Mouse (Mus musculus): Measurements from ENCODE around the gene Ccdc51. TPM values are rescaled to one million over a fixed set of nuclear protein-coding genes. Genes with fewer than 3 reads are reported as not detected.

The Ccdc51 gene
- polyA plus RNA-seq, 1 experiment from 2014 or later, result 9.9 TPM

- peak within 1 kb of the TSS; percentile 75 for H3K4me2 ChIP-seq (replicated peaks; ENCODE audit: low read depth)
Measured at GRCm38 (mm10) chr9:109073661-109074573, 8.4 kb upstream of the Ccdc51 start, which contains the start of gene Atrip. Atrip (minus strand) TSS chr9:109074124.

DNA sequence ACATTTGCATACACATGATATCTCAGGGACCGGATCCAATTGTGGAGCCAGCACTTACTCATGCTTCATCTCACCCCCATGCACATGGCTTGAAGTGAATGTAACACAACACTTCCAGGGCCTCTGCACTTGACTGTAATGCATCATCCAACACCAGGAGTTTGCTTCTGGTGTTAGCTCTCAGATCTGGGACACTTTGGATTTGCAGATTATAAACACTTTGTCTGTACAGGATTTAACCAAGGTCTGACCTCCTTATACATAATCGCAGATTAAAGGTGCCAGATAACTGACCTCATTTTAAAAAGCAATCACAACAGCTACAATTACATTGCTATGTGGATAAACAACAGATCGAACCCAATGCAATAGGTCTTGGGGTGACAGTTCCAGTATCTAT, 1.8 kb upstream of the Ccdc51 start:
- no peaks in the 10 kb centered on the region for H3K4me1 ChIP-seq (replicated peaks; ENCODE audit: control insufficient read depth, insufficient read depth)
- no peak overlapping the region for H3K27ac ChIP-seq (replicated peaks)
- no peaks in the 10 kb centered on the region for H3K27me3 ChIP-seq (ENCODE audit: control insufficient read depth, insufficient read depth, low read length)
- TF ChIP-seq EP300 (optimal IDR thresholded peaks at IDR 0.05) (no peak), CTCF (IDR thresholded peaks at IDR 0.05; ENCODE audit: low read depth) (no peak)
- H3K36me3 ChIP-seq (ENCODE audit: control insufficient read depth, insufficient read depth, low read length), result no peaks in the 10 kb centered on the region
- H3K4me3 ChIP-seq (ENCODE audit: low read depth, low read length), result no peak overlapping the region
- no peaks in the 10 kb centered on the region for H3K9me3 ChIP-seq (ENCODE audit: control insufficient read depth, low read length)
- WGBS, result 91% methylated on average over 3 of the region's 3 CpGs
- no peak for ATAC-seq (ENCODE audit: low FRiP score, low TSS enrichment)
- no peak for DNase-seq (ENCODE audit: low spot score)
- H3K9ac ChIP-seq (ENCODE audit: low read length), result no peak overlapping the region
- no peak overlapping the region for H3K4me2 ChIP-seq (replicated peaks; ENCODE audit: low read depth)

More at GRCm38 (mm10) chr9:109073661-109074573, 8.4 kb upstream of the Ccdc51 start, which contains the start of gene Atrip:
- H3K9ac ChIP-seq (ENCODE audit: low read length), result peak within 1 kb of the TSS; percentile 85
- H3K27ac ChIP-seq (replicated peaks), result peak within 1 kb of the TSS; percentile 76
- H3K9me3 ChIP-seq (ENCODE audit: control insufficient read depth, low read length), result no peaks in the 10 kb centered on the region
- H3K27me3 ChIP-seq (ENCODE audit: control insufficient read depth, insufficient read depth, low read length), result no peaks in the 10 kb centered on the region
- peak; percentile 98 for ATAC-seq (ENCODE audit: low FRiP score, low TSS enrichment)
- H3K4me3 ChIP-seq (ENCODE audit: low read depth, low read length), result peak within 1 kb of the TSS; percentile 75
- peaks cover 5% of the 10 kb centered on the region; the same call in 1 of the 2 replicates for H3K4me1 ChIP-seq (replicated peaks; ENCODE audit: control insufficient read depth, insufficient read depth)
- under 1% methylated on average over 57 of the region's 57 CpGs for WGBS
- peak; percentile 94 for DNase-seq (ENCODE audit: low spot score)
- TF ChIP-seq CTCF (IDR thresholded peaks at IDR 0.05; ENCODE audit: low read depth) (no peak), EP300 (optimal IDR thresholded peaks at IDR 0.05) (no peak)
- peaks cover 6% of the 10 kb centered on the region for H3K36me3 ChIP-seq (ENCODE audit: control insufficient read depth, insufficient read depth, low read length)

- TF ChIP-seq EP300 (optimal IDR thresholded peaks at IDR 0.05), result no peak
- TF ChIP-seq CTCF (IDR thresholded peaks at IDR 0.05; ENCODE audit: low read depth), result no peak
- no peaks in the 10 kb centered on the region for H3K9me3 ChIP-seq (ENCODE audit: control insufficient read depth, low read length)
- WGBS, result 2% methylated on average over 11 of the region's 11 CpGs
- no peaks in the 10 kb centered on the region for H3K27me3 ChIP-seq (ENCODE audit: control insufficient read depth, insufficient read depth, low read length)
- DNase-seq (ENCODE audit: low spot score), result peak; percentile 24
- no peaks in the 10 kb centered on the region for H3K4me1 ChIP-seq (replicated peaks; ENCODE audit: control insufficient read depth, insufficient read depth)
- H3K36me3 ChIP-seq (ENCODE audit: control insufficient read depth, insufficient read depth, low read length), result no peaks in the 10 kb centered on the region
- peak; percentile 13; the same call in 1 of the 2 replicates for ATAC-seq (ENCODE audit: low FRiP score, low TSS enrichment)
- peak overlapping the region; percentile 60 for H3K4me3 ChIP-seq (ENCODE audit: low read depth, low read length)
- H3K9ac ChIP-seq (ENCODE audit: low read length), result peak overlapping the region; percentile 68
- H3K4me2 ChIP-seq (replicated peaks; ENCODE audit: low read depth), result peak overlapping the region; percentile 65
- peak overlapping the region; percentile 50 for H3K27ac ChIP-seq (replicated peaks)
Measured at GRCm38 (mm10) chr9:109081749-109082123, 557 bp upstream of the Ccdc51 start.

DNA sequence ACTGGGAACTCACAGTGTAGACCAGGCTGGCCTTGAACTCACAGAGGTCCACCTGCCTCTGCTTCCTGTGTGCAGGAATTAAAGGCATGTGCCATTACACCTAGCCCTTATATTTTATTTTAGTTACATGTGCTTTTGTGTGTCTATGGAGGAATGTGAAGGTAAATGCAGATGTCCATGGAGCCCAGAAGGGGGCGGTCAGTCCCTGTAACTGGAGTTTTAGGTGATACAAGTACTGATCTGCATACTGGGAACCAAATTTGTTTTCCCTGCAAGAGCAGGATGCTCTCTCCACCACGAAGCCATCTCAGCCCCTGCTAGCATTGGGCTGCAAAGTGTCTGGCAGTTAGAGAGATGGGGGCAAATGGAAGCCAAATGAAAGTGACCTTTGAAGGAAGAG, 2.6 kb downstream of the Ccdc51 start:
- ATAC-seq (ENCODE audit: low FRiP score, low TSS enrichment) (no peak), DNase-seq (ENCODE audit: low spot score) (peak; percentile 59)
- no peaks in the 10 kb centered on the region for H3K9me3 ChIP-seq (ENCODE audit: control insufficient read depth, low read length)
- no peak overlapping the region for H3K4me3 ChIP-seq (ENCODE audit: low read depth, low read length)
- no peak overlapping the region for H3K27ac ChIP-seq (replicated peaks)
- H3K4me2 ChIP-seq (replicated peaks; ENCODE audit: low read depth), result no peak overlapping the region
- no peaks in the 10 kb centered on the region for H3K27me3 ChIP-seq (ENCODE audit: control insufficient read depth, insufficient read depth, low read length)
- H3K36me3 ChIP-seq (ENCODE audit: control insufficient read depth, insufficient read depth, low read length), result no peaks in the 10 kb centered on the region
- peak; percentile 79 for TF ChIP-seq CTCF (IDR thresholded peaks at IDR 0.05; ENCODE audit: low read depth)
- TF ChIP-seq EP300 (optimal IDR thresholded peaks at IDR 0.05), result no peak
- no peaks in the 10 kb centered on the region for H3K4me1 ChIP-seq (replicated peaks; ENCODE audit: control insufficient read depth, insufficient read depth)
- WGBS, result 20% methylated on average over 2 of the region's 2 CpGs
- H3K9ac ChIP-seq (ENCODE audit: low read length), result no peak overlapping the region

GRCm38 (mm10) chr9:109087987-109088386, 5.7 kb downstream of the Ccdc51 start:
- H3K27me3 ChIP-seq (ENCODE audit: control insufficient read depth, insufficient read depth, low read length), result no peaks in the 10 kb centered on the region
- ATAC-seq (ENCODE audit: low FRiP score, low TSS enrichment) (0 out of 2 replicates have a peak, but pooled peaks have one; percentile 12), DNase-seq (ENCODE audit: low spot score) (no peak)
- TF ChIP-seq EP300 (optimal IDR thresholded peaks at IDR 0.05) (no peak), CTCF (IDR thresholded peaks at IDR 0.05; ENCODE audit: low read depth) (peak; percentile 85)
- WGBS, result 6% methylated on average over 5 of the region's 5 CpGs
- H3K4me1 ChIP-seq (replicated peaks; ENCODE audit: control insufficient read depth, insufficient read depth), result no peaks in the 10 kb centered on the region
- no peaks in the 10 kb centered on the region for H3K36me3 ChIP-seq (ENCODE audit: control insufficient read depth, insufficient read depth, low read length)
- no peak overlapping the region for H3K4me3 ChIP-seq (ENCODE audit: low read depth, low read length)
- H3K4me2 ChIP-seq (replicated peaks; ENCODE audit: low read depth), result no peak overlapping the region
- H3K27ac ChIP-seq (replicated peaks), result no peak overlapping the region
- peak overlapping the region; percentile 31; the same call in 1 of the 2 replicates for H3K9ac ChIP-seq (ENCODE audit: low read length)
- H3K9me3 ChIP-seq (ENCODE audit: control insufficient read depth, low read length), result no peaks in the 10 kb centered on the region

GRCm38 (mm10) chr9:109090446-109090845, 8.2 kb downstream of the Ccdc51 start:
- DNase-seq (ENCODE audit: low spot score) (peak; percentile 42), ATAC-seq (ENCODE audit: low FRiP score, low TSS enrichment) (no peak)
- H3K4me2 ChIP-seq (replicated peaks; ENCODE audit: low read depth), result peak overlapping the region; percentile 14; the same call in 1 of the 2 replicates
- peaks cover 4% of the 10 kb centered on the region; the same call in 1 of the 2 replicates for H3K4me1 ChIP-seq (replicated peaks; ENCODE audit: control insufficient read depth, insufficient read depth)
- H3K27me3 ChIP-seq (ENCODE audit: control insufficient read depth, insufficient read depth, low read length), result no peaks in the 10 kb centered on the region
- 0 out of 2 replicates have a peak overlapping the region, but pooled peaks have one; percentile 13 for H3K9ac ChIP-seq (ENCODE audit: low read length)
- no peak for TF ChIP-seq CTCF (IDR thresholded peaks at IDR 0.05; ENCODE audit: low read depth)
- no peak for TF ChIP-seq EP300 (optimal IDR thresholded peaks at IDR 0.05)
- no peaks in the 10 kb centered on the region for H3K9me3 ChIP-seq (ENCODE audit: control insufficient read depth, low read length)
- no peaks in the 10 kb centered on the region for H3K36me3 ChIP-seq (ENCODE audit: control insufficient read depth, insufficient read depth, low read length)
- peak overlapping the region; percentile 73 for H3K27ac ChIP-seq (replicated peaks)
- no peak overlapping the region for H3K4me3 ChIP-seq (ENCODE audit: low read depth, low read length)
- WGBS, result 44% methylated on average over 15 of the region's 15 CpGs
